Mouse (Mus musculus): Measurements from ENCODE around the gene Sh2d1b2. TPM values are rescaled to one million over a fixed set of nuclear protein-coding genes. Genes with fewer than 3 reads are reported as not detected.

Gene Sh2d1b2
- polyA plus RNA-seq (2015; fragmentation: Nextera tagmentation; extraction: Ambion mirVana), result not detected in 2 replicates

GRCm38 (mm10) chr1:170232688-170233087 is at the start of gene Sh2d1b2:
Sh2d1b2 (plus strand) TSS chr1:170232749.

GRCm38 (mm10) chr1:170214757-170215522 is 17.6 kb upstream of the Sh2d1b2 start, which contains the start of gene Uhmk1:
Uhmk1 (minus strand) TSS chr1:170215397.

GRCm38 (mm10) chr1:170277016-170277415 is 44.5 kb downstream of the Sh2d1b2 start, which contains the start of gene Sh2d1b1:
Sh2d1b1 (plus strand) TSS chr1:170277320.

Other genes with a start within 250 kb of the Sh2d1b2 start
- 20.7 and 21.1 TPM in 2 replicates for gene Ddr2, start 122.0 kb upstream of the Sh2d1b2 start, polyA plus RNA-seq (2015; fragmentation: Nextera tagmentation; extraction: Ambion mirVana)
- 34.7 and 35.9 TPM in 2 replicates for gene Uap1, start 57.8 kb upstream of the Sh2d1b2 start, polyA plus RNA-seq (2015; fragmentation: Nextera tagmentation; extraction: Ambion mirVana)
- 4.8 and 5.1 TPM in 2 replicates for gene Uhmk1, start 17.4 kb upstream of the Sh2d1b2 start, polyA plus RNA-seq (2015; fragmentation: Nextera tagmentation; extraction: Ambion mirVana)
- 0.43 and 0.91 TPM in 2 replicates for gene Sh2d1b1, start 44.6 kb downstream of the Sh2d1b2 start, polyA plus RNA-seq (2015; fragmentation: Nextera tagmentation; extraction: Ambion mirVana)
- 1.1 and 2.7 TPM in 2 replicates for gene Gm7694, start 73.6 kb downstream of the Sh2d1b2 start, polyA plus RNA-seq (2015; fragmentation: Nextera tagmentation; extraction: Ambion mirVana)
- gene Spata46, start 76.1 kb downstream of the Sh2d1b2 start, polyA plus RNA-seq (2015; fragmentation: Nextera tagmentation; extraction: Ambion mirVana), result 0.22 and 1.2 TPM in 2 replicates

All from adrenal gland, postnatal 0 days (tissue).